Mouse (Mus musculus) lung, postnatal 0 days (tissue): ENCODE measurements at regions not wholly inside any gene's neighbourhood (a gene's known extent, or its start where the extent isn't known, plus 50 kb on each side); places are given as distances from the start of the nearest gene placed in this dataset.

ENCODE experiments used
- ATAC-seq: fragments of 200-750 bp; cut with Nextera tagmentation; 2 replicates; pipeline ENCODE4 v1.8.0; 2017; ENCODE audit warnings: moderate library complexity
- DNase-seq: peaks from one replicate; pipeline ENCODE4 v3.0.0-alpha.2; 2016; ENCODE audit warnings: low spot score
- H3K27ac ChIP-seq: fragments of 300-500 bp; sonication (generic); 2 replicates; pipeline ENCODE4 v1.5.1; 2014; ENCODE audit warnings: antibody characterized with exemption, mild to moderate bottlenecking, low read length, mixed read lengths
- H3K27me3 ChIP-seq: fragments of 300-500 bp; sonication (generic); replicated peaks from 2 replicates; pipeline ENCODE4 v1.6.1; 2014; ENCODE audit warnings: low read length, mixed read lengths; ENCODE audit not compliant: insufficient read depth
- H3K36me3 ChIP-seq: fragments of 300-500 bp; sonication (generic); 2 replicates; pipeline ENCODE4 v1.6.1; 2014; ENCODE audit warnings: low read length, mixed read lengths; ENCODE audit not compliant: insufficient read depth
- H3K4me1 ChIP-seq: fragments of 300-500 bp; sonication (generic); 2 replicates; pipeline ENCODE4 v1.6.1; 2014; ENCODE audit warnings: antibody characterized with exemption, low read depth, low read length, mixed read lengths; ENCODE audit not compliant: insufficient read depth
- H3K4me2 ChIP-seq: fragments of 300-500 bp; sonication (generic); replicated peaks from 2 replicates; pipeline ENCODE4 v1.6.1; 2014; ENCODE audit warnings: low read depth, mild to moderate bottlenecking, low read length, moderate library complexity, mixed read lengths
- H3K4me3 ChIP-seq: fragments of 300-500 bp; sonication (generic); 2 replicates; pipeline ENCODE4 v1.5.1; 2014; ENCODE audit warnings: low read depth, low read length
- H3K9ac ChIP-seq: fragments of 300-500 bp; sonication (generic); replicated peaks from 2 replicates; pipeline ENCODE4 v1.6.1; 2014; ENCODE audit warnings: low read depth, mild to moderate bottlenecking
- H3K9me3 ChIP-seq: fragments of 300-500 bp; sonication (generic); 2 replicates; pipeline ENCODE4 v1.6.1; 2016; ENCODE audit warnings: low read length, mixed read lengths
- CTCF ChIP-seq: IDR thresholded peaks from 2 replicates; pipeline ENCODE4 v1.5.1; 2016; ENCODE audit warnings: antibody characterized with exemption, mild to moderate bottlenecking
- EP300 ChIP-seq: IDR thresholded peaks from 2 replicates; pipeline ENCODE4 v1.6.1; 2016; ENCODE audit warnings: antibody characterized with exemption, mild to moderate bottlenecking, control low read depth
- WGBS: fragments of 180-500 bp; shearing (Covaris S2); extraction: QIAGEN DNeasy Blood & Tissue Kit; methylation state at CpG from one replicate; pipeline ENCODE4 v1.1.7; 2014; 5-methylcytosine and 5-hydroxymethylcytosine counted together

DNA sequence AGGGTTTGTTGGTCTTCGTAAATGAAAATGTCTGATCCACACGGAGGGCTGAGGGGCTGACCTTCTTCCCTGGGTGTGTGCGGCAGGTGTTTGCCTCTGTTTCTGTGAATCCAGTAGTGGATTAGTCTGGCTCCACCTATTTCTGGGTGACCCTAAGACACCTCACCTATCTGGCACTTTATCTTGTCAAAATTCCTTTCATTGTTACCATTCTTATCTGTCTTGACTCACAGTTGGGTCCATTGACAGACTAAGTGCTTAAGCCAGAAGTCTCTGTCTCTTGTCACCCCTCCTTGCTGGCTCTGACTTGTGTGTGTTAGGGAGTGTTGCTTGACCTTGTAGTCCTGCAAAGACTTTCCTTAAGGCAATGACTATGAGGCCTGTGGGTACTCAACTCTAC, 178.1 kb downstream of the Gm19410 start:
- no peak for TF ChIP-seq EP300
- Histone ChIP-seq H3K36me3 (no peaks in the 10 kb centered on the region), H3K9ac (no peak overlapping the region), H3K27ac (no peak overlapping the region), H3K4me1 (no peaks in the 10 kb centered on the region), H3K4me2 (no peak overlapping the region), H3K9me3 (no peaks in the 10 kb centered on the region), H3K4me3 (no peak overlapping the region), H3K27me3 (no peaks in the 10 kb centered on the region)
- 65% methylated on average over 3 of the region's 3 CpGs for WGBS
- ATAC-seq (no peak), DNase-seq (no peak)

DNA sequence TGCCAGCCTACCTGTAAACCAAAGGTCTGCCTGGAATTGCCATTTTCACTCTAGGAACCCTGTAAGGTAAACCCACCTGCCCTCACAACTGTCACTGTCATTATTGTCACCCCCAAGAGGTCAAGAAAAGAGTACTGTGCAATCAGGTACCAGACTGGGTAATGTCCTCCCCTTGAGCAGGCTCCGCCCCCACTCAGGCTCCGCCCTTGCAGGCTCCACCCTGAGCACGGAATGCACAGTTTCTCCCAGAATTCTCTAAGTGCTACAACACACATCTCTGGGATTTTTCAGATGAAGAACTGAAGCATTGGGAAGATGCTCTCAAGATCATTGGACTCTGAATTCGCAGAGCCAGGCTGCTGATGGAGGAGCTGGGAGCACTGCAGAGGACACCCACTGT, 178.9 kb downstream of the Gm19410 start:
- TF ChIP-seq EP300 (no peak), CTCF (no peak)
- H3K4me2 ChIP-seq: no peak overlapping the region
- H3K9ac ChIP-seq: no peak overlapping the region
- ATAC-seq: no peak
- no peaks in the 10 kb centered on the region for H3K9me3 ChIP-seq
- H3K36me3 ChIP-seq: no peaks in the 10 kb centered on the region
- no peak for DNase-seq
- no peaks in the 10 kb centered on the region for H3K4me1 ChIP-seq
- H3K27me3 ChIP-seq: no peaks in the 10 kb centered on the region
- no peak overlapping the region for H3K4me3 ChIP-seq
- WGBS: 80% methylated on average over 4 of the region's 4 CpGs
- no peak overlapping the region for H3K27ac ChIP-seq

DNA sequence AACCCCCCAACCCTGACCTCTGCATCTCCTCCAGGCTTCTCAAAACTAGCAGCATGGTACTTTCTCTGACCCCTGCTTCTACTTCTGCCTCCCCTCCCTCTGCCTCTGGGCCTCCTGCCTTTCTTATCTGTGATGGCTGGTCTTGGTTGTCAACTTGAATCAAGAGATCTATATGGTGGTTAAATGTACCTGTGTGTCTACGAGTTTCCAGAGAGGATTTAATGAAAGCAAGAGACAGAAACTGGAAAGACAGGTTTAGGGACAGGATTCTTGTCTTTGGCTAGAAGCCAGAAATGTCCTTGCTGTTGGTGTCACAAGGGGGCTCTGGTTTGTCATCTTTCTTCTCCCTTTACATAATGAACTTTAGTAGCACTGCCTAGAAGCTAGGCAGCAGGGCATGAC, 180.9 kb downstream of the Gm19410 start:
- DNase-seq: peak; percentile 72
- no peaks in the 10 kb centered on the region for H3K36me3 ChIP-seq
- H3K9ac ChIP-seq: no peak overlapping the region
- H3K27me3 ChIP-seq: no peaks in the 10 kb centered on the region
- no peak overlapping the region for H3K4me2 ChIP-seq
- ATAC-seq: 0 out of 2 replicates have a peak, but pooled peaks have one; percentile 28
- H3K27ac ChIP-seq: no peak overlapping the region
- no peaks in the 10 kb centered on the region for H3K9me3 ChIP-seq
- TF ChIP-seq CTCF: peak; percentile 47
- TF ChIP-seq EP300: no peak
- no peaks in the 10 kb centered on the region for H3K4me1 ChIP-seq
- 23% methylated on average over 1 of the region's 1 CpGs for whole genome bisulfite sequencing
- no peak overlapping the region for H3K4me3 ChIP-seq

DNA sequence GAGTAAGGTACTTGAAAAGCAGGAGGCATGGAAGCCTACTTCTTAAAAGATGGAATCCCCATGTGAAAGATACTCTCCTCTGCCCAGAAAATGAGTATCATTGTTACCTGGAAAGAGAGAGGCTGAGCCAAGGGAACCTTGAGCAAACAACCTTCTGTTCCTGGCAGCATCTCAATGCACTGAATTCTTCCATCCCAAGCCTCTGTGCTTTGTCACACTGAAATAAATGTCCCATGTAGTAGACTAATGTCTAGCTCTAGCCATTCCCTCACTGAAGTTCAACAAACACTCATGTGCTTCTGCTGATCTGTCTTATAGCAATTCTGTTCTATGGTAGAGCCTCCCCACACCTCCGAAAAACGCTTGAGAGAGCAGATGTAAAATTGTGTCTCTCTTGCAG, 182.6 kb downstream of the Gm19410 start:
- Histone ChIP-seq H3K4me2 (no peak overlapping the region), H3K27me3 (no peaks in the 10 kb centered on the region), H3K27ac (no peak overlapping the region), H3K9me3 (no peaks in the 10 kb centered on the region), H3K4me3 (no peak overlapping the region), H3K9ac (no peak overlapping the region), H3K36me3 (no peaks in the 10 kb centered on the region), H3K4me1 (no peaks in the 10 kb centered on the region)
- DNase-seq (no peak), ATAC-seq (no peak)
- TF ChIP-seq CTCF (no peak), EP300 (no peak)
- WGBS: 65% methylated on average over 2 of the region's 2 CpGs

DNA sequence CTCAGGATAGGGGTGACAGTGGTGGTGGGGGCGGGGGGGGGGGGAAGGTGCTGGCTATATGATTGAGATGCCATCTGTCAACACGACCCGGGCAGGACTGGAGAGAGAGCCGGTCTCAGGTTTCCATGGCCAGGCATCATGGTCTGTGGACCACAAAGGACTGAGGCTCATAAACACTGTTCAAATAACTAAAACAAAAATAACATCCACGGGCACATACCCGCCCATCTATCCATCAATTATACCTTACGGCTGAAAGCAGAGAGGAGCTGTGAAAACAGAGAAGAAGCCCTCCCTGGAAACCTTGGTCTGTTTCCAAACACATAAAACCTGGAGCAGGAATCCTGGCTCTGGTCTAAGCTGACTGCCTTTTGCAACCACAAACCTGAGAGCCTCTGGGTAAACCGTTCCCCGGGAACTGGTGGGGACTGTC, 183.2 kb downstream of the Gm19410 start:
- Histone ChIP-seq H3K36me3 (no peaks in the 10 kb centered on the region), H3K27ac (no peak overlapping the region), H3K4me1 (no peaks in the 10 kb centered on the region), H3K27me3 (no peaks in the 10 kb centered on the region), H3K9me3 (no peaks in the 10 kb centered on the region), H3K9ac (no peak overlapping the region), H3K4me3 (no peak overlapping the region), H3K4me2 (no peak overlapping the region)
- no peak for ATAC-seq
- TF ChIP-seq EP300 (no peak), CTCF (no peak)
- WGBS: 21% methylated on average over 9 of the region's 9 CpGs
- no peak for DNase-seq

DNA sequence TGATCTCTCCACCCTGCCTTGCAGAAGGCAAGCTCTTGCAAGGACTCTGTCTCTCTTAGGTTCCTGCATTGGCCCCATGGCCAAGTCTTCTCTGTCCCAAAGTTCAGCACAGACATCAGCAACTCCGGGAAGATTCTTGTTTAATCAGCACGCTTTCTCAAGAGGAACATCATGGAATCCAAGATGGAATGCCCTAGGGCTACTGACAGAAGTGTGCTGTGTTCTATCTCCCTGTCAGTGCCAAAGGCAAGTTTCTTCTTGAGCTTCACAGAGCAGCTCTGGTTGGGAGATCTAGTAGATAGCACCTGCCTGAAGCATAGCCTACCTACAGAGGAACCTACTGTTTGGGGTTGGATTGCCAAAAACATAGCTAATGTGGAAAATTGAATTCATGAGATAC, 189.9 kb downstream of the Gm19410 start:
- Histone ChIP-seq H3K27ac (no peak overlapping the region), H3K4me2 (no peak overlapping the region), H3K9me3 (no peaks in the 10 kb centered on the region), H3K36me3 (no peaks in the 10 kb centered on the region), H3K4me1 (no peaks in the 10 kb centered on the region), H3K4me3 (no peak overlapping the region), H3K27me3 (no peaks in the 10 kb centered on the region), H3K9ac (no peak overlapping the region)
- WGBS: 89% methylated on average over 2 of the region's 2 CpGs
- no peak for ATAC-seq
- DNase-seq: no peak
- TF ChIP-seq CTCF: no peak
- no peak for TF ChIP-seq EP300

DNA sequence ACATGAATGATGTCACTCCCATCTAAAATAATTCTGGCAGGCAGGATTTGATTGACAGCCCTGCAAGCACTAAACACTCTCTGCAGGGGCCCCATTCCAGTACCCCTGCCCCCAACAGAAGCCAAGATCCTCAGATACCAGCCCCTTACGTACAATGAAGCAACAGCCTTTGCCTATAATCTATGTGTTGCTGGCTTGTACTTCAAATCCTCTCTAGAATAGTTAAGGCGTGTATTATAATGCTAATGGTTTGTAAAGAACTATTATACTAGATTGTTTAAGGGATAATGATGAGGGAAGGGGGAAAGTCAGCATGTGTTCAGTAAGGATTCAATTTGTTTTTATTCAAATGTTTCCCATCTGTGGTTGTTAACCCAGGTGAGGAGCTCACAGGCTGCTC, 190.7 kb downstream of the Gm19410 start:
- Histone ChIP-seq H3K27me3 (no peaks in the 10 kb centered on the region), H3K36me3 (no peaks in the 10 kb centered on the region), H3K27ac (no peak overlapping the region), H3K9ac (no peak overlapping the region), H3K4me2 (no peak overlapping the region), H3K4me1 (no peaks in the 10 kb centered on the region), H3K4me3 (no peak overlapping the region), H3K9me3 (no peaks in the 10 kb centered on the region)
- 85% methylated on average over 2 of the region's 2 CpGs for WGBS
- DNase-seq: no peak
- ATAC-seq: no peak
- no peak for TF ChIP-seq CTCF
- TF ChIP-seq EP300: no peak
